Mouse (Mus musculus) kidney, adult 8-10 months (tissue): ENCODE data around the gene Zfp382.
A peak's percentile ranks its signal among the peaks of the same experiment; 100 is the strongest.
"Not testable (repeated sequence)": the region's sequence is repeated elsewhere in the genome, so short reads cannot be mapped to it uniquely, and the experiment has no call there.

ENCODE experiments used
- DNase-seq, 2 experiments: peaks; one replicate each; pipeline ENCODE4 v3.0.0; 2022

Gene Zfp382

DNA sequence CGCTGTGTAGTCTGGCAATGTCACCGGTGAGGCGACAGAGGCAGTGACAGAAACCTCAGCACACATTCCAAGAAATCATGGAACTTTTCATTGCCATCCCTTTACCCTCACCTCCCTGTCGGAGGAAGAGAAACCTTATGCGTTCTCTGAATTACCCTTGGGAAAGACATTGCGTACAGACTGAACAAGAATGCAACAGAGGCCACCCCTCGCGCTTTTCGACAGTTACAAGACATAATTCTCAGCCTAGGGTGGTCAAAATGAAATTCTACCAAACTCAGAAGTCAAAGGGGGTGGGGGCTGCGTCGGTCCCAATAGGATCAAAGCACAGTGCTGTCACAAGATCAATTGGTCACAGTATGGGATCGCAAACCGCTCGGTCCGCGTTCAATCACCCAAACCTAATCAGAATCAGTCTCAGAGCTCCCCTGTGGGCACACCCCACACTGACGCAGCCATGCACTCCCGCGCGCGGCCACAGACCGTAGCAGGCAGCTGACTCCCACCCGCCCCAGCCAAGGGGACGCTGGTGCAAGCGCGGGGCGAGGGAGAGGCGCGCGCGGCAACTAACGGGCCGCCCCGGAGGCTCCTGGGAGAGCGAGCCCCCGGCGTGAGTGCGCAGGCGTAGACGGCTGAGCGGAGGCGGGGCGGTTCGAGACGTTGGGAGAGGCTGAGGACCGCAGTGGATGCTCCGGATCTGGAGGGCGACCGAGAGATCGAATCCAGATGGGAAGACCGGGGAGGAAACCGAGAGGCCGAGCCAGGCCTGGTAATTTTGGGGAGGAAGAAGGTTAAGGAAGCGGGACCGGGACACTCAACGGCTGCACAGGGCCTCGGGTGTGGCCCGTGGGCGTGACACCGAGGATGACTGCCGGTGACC is at the start of gene Zfp382:
Gene Zfp382 (plus strand): TSS at position 635 of the 880 bp plus-strand sequence.
- peak; percentile 80 for DNase-seq

DNA sequence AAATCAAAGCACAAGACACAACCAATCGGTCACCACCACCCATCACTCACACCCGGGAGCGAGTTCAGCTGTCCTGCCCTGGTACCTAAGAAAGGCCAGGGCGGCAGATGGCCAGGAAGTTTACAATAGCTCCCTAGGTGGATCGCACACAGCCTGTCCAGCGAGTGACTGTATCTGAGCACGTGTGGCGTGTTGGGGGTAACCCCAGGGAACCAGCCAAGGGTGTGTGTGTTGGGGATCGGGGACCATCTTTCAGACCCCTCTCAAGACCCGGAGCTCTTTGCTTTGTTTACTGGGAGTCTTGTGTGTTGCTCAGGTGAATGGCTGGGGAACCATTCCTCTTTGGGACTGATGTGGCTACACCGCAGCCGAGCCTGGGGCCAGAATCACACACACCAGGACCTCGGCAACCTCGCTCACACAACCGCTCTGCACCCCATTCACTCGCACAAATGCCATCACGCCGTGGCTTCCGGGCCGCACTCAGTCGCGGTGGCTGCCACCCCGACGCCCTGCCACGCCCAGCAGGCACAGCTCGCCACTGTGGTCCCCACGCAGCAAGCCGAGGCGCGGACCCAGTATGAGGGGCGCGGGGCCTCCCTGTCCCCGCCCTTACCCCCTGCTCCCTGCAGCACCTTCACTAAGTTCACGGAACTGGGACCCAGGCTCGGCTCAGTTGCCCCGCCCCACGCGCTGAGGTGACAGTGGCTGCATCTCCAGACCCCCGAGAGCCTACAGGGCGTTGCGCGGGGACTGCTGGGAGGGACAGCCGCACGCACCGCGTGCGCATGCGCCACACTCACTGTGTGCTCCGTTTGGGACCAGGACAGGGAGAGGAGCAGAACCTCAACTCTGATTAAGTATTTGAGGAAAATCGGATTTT is 49.4 kb upstream of the Zfp382 start, which contains the start of gene Zfp82:
Gene Zfp82 (minus strand): TSS at position 755 of the 883 bp plus-strand sequence.
- DNase-seq, result peak; percentile 63 to 69

DNA sequence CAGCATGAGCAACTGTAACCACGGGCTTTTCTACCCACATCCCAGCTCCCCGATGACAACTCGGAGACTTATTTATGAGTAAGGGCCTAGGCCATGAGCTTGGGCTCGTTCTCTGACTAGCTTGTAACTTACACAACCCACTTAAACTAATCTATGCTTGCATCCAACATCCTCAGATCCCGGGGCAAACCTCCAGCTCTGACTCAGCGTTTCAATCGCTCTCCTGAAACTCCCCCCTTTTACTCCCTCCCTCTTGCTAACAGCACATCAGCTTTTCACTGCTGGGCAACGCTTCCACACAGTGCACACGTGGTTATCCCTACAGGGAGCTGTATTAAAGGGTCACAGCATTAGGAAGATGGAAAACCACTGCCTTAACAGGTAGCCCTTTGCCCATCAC is 35.2 kb upstream of the Zfp382 start:
- no peak for DNase-seq

DNA sequence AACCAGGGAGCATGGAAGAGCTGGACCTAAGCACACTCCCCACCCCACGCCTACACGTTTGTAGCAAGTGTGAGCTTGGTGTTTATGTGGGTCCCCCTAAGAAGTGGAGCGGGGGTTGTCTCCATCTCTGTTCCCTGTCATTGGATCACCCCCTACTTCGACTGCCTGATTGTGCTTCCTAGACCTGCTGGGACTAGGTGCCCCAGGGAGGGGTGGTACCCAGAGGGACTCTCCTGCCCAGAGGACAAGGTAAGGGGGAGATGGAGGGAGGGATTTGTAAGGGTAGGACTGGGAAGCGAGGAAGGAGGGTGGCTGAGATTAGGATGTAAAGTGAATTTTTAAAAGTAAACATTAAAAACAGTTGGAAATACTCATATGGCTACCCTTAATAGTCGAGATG is 32.3 kb upstream of the Zfp382 start:
- no peak for DNase-seq

DNA sequence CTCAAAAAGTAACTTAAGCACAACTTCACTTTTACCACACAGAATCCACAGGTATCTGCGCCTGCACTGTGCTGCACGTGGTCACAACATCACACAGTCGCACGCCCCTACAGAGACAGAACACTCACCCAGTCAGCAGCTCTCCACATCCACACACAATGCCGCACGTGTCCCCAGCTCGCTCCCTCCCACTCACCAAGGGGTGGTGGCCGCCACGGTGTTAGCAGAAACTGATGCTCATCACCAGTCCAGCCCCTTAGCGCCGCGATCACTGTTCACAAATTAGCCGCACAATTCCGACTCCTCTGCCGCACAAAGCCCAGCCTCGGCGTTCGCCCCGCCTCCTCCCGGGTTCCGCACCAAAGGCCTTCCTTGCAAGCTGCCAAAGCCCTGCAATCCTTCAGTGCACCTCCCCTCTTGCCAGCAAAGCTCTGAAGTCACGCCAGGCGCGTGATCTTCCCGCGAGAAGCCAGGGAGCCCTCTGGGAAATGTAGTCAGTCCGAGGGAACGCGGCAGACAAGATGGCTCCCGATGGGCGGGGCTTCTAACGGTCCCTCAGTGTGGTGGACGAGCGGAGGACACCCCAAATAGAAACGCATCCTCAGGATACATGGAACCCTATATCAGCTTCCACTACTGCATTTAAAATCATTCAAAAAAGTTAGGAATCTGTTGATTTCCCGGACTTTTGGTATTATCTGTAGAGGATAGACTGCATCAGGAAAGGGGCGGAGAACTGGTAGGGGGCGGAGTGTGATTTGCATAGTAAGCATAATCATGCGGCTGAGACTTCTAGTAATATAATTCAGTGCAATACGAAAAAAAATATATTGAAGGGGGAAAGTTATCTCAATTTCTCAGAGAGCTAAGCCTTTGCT is 31.4 kb upstream of the Zfp382 start, which contains the start of the genes Gm26920 and Zfp566:
Gene Gm26920 (minus strand): TSS at position 319 of the 878 bp plus-strand sequence.
Gene Zfp566 (minus strand): TSS at position 436 of the 878 bp plus-strand sequence.
- peak; percentile 97 to 98 for DNase-seq

DNA sequence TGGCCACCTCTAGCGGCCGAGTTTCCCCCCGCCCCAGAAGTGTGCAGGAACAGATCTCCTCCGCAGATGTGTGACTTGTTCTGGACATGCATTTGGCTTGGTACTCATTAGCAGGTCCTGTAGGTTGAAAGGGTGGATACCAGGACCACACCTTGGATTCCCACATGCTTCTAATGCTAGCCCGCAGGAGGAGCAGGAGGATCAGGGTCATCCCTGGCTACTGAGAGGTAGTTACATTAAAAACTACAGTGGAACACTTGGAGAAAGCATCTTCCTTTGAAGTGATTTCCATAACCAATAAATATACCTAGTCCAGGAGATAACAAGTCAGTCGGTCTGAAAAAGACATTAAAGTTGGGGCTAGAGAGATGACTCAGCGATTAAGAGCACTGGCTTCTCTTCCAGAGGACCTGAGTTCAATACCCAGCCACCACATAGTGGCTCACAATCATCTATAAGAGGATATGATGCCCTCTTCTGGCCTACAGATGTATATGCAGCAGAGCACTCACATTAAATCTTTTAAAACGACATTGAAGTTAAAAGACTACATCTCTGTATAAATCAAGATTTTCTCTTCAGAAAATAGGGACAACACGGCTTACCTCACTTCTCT is 30.7 kb upstream of the Zfp382 start:
- DNase-seq, result peak in 1 of 2 experiments; percentile 26

DNA sequence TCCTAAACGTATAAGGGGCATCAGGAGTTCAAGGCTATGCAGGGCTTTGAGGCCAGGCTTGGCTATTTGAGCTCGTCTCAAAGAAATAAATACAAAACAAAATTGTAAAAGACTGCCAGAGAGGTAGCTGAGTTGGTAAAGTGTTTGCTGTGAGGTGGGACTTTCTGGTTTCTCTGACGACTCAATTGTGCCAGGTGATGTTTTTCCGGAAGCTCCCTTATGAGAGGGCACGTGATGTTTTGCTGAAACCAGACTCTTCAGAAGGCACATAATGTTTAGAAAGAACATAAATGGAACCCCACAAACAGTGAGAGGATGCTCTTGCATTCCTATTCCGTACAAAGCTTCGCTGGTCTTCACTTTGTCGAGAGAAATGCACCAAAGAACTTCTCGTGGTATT is 29.1 kb upstream of the Zfp382 start:
- DNase-seq, result no peak

DNA sequence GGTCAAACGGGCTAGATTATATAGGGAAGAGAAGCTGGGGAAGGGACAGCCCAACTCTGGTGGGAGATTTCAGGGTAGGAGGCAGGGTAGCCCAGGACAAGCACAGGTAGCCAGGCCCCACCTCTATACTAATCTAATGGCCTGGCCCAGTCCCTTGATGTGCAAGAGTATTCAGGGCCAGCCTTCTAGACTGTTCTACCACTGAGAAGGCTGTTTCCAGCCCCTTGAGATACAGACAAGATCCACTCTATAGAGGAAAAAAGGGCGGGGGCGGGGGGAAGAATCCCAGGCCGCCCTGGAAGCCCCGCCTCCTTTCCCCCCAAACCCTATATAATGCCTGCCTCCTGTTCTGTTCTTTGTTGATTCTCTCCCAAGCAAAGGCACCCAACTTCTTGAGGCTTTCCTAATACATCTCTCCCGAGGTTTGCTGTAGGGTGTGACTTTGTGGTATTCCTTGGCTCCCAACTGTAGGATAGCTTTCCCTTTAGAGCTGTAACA is 27.8 kb upstream of the Zfp382 start:
- DNase-seq, result no peak

DNA sequence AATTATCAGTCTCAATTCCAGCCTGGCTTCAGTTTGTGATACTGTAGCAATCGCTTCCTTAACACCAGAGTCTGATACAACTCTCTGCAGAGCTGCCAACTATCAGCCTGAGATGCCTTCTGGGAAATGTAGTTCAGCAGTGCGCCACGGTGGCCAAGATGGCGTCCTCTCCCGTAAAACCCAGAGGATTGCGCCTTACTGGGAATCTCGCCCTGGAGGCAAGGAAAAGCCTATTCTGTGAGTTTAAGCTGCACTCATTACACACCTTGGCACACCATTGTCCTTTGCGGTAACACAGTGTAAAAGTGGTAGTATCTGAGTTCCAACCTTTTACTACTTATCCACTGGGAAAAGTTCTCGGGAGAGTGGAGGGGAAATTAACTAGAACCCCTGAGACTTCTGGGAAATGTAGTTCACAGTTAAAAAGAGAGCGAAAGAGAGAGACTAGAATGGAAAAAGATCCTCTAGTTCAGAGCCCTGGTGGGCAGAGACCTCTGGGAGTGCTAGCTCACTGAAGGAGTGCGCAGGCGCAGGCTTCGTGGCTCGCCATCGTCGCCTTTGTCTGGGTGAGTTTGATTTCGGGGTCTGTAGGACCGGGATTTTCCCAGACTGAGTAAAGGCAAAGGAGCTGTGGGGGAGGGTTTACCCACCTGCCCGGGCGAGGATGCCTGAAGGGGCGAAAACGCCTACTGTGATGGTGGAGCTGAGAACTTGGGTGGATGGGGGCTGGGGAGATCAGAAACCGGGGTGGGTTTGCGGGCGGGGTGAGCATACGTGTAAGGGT is 26.9 kb upstream of the Zfp382 start, which contains the start of gene Zfp260:
Gene Zfp260 (plus strand): TSS at position 132 of the 784 bp plus-strand sequence.
- DNase-seq, result peak; percentile 90 to 92

DNA sequence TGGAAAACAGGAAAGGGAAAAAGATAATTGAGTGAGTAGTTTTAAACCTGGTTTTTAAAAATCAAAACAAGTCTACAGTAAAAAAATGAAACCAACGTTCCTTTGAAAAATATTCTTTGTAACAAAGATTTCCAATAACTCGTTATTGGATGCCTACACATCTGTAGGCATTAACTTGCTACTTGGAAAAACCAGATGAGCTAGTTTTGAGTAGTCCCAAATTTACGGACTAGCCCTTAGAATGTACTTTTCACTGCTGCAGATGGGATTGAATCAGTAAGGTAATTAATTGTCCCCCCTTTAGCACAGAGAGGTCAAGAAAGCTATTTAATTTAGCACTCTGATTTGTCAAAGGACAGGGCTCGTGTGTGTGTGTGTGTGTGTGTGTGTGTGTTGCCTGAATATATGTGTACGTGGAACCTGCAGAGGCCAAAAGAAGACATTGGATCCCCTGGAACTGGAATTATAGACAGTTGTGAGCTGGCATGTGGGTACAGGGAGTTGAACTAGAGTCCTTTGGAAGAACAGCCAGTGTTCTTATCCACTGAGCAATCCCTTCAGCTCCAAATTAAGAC is 26.1 kb upstream of the Zfp382 start:
- DNase-seq, result no peak

DNA sequence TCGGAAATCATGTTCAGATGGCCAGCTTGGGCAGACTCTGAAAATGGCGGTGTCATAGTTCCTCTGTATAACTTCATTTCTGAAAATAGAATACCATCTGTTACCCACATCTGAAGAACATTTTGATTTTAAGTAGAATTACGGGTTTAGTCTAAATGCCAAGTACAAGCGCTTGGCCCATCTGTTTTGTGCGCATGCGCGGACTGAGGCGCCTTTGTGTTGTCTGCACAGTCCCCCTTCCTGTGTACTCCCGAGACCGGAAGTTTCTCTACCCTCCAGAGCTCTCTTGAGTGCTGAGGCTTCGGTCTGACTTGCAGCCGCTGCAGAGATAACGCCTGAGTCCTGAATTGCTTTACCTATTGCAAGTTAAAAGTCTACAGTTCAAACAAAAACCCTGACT is 22.4 kb upstream of the Zfp382 start:
- DNase-seq, result no peak

DNA sequence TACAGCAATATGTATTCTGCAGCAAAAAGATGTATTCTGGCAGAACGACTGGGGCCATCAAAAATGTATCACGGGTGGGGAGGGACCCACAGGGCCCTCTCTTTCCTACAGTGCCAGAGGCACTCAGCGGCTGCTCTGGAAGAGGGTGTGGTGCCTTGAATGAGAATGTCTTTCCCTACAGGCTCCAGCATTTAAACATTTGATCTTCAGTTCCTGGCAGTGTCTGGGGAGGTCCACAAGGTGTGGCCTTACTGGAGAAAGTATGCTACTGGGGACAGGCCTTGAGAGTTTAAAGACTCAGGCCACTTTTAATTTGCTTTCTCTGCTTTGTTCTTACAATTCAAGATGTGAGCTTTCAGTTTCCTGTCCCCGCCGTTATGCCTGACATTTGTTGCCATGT is 5.7 kb upstream of the Zfp382 start:
- DNase-seq, result no peak

DNA sequence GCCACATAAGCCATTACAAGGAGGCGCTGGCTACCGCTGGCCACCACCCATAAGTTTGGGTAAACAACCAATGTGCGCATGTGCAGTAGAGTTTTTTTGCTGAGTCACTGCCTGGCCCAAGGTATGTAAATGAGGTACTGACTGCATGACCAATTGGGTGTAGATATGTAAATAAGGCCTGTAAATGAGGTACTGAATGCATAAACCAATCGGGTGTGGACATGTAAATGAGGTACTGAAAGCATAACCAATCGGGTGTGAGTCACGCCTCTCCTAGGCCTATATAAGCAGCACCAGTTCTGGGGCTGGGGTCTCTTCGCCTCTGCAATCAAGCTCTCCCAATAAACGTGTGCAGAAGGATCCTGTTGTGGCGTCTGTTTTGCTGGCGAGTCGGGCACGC is 3.8 kb upstream of the Zfp382 start:
- not testable (repeated sequence) for DNase-seq

DNA sequence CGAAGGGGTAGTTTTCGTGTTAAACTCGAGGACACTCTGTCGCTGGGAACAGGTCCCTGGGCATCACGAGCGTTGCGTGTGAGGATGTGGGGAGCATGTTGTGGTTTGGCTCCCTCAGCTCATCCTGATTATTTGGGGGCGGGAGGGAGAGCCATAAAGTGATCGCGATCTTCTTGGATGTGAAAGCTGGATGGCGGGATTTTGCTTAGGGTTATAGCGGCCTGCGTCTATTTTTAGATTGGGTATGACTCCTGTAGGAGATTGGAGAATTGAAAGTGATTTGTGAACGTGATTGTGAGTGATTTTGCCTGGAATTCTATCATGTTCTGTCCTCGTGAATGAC is 417 bp downstream of the Zfp382 start:
- DNase-seq, result no peak

DNA sequence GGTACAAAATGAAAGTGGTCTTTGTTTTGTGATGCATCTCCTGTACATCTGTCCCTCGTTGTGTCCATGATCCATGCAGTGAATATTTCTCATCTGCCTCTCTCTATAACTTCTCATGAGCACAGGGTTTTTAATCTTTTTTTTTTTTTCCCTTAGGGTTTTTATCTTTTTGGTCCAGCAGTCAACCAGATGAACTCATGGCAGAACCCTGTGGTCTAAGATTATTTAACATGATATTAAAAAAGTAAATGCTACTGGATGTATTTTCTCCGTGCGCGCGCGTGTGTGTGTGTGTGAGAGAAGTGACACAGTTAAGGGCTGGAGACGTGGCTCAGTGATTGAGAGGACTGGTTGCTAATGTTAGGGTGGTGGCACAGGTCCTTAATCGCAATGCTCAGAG is 8.2 kb downstream of the Zfp382 start:
- no peak for DNase-seq

DNA sequence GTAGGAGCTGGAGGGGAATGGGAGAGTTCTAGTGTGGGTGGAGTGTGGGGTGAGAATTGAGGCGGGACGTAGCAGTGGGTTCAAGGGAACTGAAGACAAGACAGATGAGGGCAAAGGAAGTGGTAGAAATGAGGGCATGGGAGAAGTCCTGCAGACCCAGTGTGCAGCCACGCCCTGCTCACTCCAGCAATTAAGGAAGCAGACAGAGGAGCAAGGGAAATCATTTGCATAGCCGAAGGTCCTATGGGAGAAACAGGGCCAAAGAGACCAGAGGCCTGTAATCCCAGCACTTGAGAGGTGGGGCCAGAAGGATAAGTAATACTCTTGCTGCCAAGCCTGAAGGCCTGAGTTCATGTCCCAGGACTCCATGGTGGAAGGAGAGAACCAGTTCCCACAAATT is 10.7 kb downstream of the Zfp382 start:
- DNase-seq, result no peak

DNA sequence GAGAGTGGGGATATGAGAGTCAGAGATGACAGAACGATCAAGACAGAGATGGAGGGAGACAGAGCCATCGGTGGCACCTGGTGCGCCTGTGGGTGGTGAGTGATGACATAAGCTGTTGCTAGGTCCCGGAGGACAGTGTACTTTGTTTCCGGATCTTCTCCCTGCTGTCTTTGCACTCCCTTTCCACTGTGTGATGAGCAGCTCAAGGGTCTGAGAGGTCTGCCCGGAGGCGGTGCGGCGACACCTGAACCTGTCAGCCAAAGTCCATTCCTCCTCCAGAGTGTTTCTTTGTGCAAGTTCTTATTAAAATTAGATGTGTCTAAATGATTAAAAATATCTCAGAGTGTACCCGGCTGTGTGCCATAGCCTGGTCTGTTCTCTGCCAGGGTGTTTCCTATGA is 15.1 kb downstream of the Zfp382 start:
- peak in 1 of 2 experiments; percentile 32 for DNase-seq

DNA sequence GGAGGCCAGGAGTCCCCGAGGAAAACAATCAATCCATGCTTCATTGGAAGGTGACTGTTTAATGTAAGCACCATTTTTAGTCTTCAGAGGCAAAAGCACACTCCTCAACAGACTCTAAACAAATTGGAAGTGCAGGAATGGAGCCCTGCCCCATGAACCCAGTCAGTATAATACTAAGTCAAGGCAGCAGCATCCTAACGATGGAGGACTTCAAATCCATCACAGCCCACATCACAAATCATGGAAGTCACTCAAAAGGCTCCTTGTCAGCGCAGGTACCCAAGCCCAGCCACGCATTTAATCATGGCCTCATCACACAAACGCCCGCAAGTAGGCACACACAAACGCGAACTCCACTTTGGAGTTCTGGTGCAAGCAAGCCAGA is 21.4 kb downstream of the Zfp382 start:
- no peak for DNase-seq

DNA sequence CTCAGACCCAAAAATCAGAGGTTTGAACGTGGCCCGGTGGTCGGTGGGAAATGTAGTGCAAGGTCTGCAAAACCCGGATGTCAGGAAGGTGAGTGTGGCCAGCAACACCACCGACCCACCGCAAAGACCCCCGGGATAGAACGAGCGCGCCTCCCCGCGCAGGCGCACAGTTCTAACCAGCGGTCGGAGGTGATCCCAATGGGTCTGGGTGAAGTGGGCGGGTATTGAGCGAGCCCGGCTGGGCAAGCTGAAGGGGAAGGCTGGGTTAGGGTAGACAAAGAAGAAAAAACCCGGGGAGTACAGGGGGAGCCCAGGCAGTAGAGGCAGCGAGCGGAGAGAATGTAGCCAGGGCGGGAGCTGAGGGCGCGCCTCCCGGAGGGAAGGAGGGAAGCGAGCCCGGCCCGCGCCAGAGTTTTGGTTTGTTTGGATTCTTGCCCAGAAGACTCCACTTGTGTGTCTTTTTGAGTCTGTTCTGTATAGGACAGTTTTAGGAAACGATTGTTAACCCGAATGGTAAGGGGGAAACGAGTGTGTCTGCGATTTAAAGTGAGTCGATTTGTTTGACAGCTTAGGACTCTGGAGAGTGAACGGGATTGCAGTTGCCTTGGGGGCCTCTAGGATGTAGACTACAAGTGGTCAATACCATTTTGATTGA is 21.9 kb downstream of the Zfp382 start:
- peak in 1 of 2 experiments; percentile 28 for DNase-seq

DNA sequence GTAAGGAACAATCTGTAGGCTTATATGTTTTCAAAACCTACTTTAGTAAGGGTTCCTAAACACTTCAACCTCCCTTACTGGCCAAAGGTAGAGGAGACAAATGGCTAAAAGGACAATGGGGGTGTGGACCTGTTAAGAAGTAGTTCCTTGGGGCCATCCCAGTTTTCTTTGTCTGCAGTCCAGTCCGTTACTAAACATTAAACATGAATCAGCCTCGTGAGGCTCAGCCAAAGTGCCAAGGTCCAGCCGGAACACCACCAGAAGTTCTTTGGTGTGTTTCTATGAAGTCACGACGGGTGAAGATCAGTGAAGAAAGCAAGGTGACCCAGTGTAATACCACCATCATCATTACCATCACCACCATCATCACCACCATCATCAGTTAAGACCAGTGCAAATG is 25.3 kb downstream of the Zfp382 start:
- DNase-seq, result peak; percentile 52 to 53
